Mouse (Mus musculus) frontal cortex, postnatal 25 days (tissue): Measurements from ENCODE around the gene Igf1r.

ENCODE experiments used
- DNase-seq, 2 experiments: peaks; one replicate each; pipeline ENCODE4 v3.0.0; 2022; ENCODE audit warnings: low spot score in 2 of 2

Gene Igf1r

DNA sequence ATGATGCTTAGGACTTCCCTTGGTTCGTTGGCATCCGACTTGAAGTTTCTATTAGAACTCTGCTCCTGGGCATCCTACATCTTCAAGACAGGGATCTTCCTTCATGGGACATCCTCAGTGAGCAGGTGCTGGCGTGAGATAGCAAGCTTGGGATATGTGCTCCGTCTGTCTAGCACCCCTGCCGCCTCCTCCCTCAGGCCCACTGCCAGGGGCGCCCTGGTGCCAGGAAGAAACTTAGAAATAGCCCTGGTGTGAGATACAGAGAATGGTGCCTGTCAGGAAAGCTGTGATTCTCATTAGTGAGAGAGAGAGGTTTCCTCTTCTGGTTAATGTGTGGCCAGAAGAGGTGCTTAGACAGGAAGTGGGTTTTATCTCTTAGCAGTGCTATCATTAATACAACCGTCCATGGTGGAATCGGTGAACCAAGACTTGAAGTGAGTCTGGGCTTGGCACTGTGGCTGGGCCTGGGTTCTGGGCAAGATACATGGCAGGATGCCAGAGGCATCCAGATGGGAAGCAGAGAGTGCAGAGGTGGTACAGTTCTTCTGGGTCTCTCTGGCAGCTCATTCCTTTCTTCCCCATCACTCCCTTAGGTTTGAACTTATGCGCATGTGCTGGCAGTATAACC is 272.9 kb downstream of the Igf1r start:
- DNase-seq: peak in 1 of 2 experiments; percentile 23

DNA sequence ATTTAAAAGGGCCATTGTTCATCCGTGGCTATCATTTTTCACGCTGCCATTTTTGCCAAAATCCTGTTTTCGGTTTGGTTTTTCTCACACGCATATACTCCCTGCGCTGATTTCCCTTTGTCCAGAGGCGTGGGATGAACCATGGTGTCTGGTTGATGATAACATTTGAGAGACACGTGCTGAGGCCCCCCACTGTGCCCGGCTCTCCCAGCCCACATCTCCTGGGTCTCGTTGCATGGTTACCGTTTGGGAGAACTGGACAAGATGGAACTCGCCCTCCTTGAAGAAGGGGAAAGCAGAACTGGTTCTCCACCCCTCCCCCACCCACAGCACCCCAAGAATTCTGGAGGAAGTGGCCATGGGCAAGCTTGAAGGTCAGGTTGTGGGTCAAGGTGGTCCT is 274.4 kb downstream of the Igf1r start:
- DNase-seq: no peak

- no peak for DNase-seq
Measured at GRCm38 (mm10) chr7:68227621-68228020, 275.0 kb downstream of the Igf1r start.

GRCm38 (mm10) chr7:68228491-68228890 is 275.9 kb downstream of the Igf1r start:
- no peak for DNase-seq

- no peak for DNase-seq
Measured at GRCm38 (mm10) chr7:68230831-68231230, 278.2 kb downstream of the Igf1r start.

DNA sequence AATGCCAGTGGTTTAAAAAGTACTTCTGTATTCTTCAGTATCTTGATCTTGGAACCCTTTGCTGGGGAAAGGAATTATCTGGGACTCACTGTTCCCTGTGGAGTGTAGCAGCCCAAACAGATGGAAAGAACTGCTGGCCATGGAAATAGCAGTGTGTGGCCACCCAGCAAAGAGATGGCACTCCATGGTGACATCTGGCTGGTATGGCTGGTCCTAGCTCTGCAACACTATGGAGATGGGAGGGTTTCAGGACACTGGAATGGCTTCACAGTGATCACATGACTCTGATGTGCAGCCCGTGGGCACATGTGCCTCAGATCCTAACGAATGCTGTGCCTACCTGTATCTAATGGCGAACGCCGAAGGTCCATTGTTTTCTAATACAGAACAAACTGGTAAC is 279.9 kb downstream of the Igf1r start:
- no peak for DNase-seq

GRCm38 (mm10) chr7:68233619-68234223 is 281.1 kb downstream of the Igf1r start:
- no peak for DNase-seq

DNA sequence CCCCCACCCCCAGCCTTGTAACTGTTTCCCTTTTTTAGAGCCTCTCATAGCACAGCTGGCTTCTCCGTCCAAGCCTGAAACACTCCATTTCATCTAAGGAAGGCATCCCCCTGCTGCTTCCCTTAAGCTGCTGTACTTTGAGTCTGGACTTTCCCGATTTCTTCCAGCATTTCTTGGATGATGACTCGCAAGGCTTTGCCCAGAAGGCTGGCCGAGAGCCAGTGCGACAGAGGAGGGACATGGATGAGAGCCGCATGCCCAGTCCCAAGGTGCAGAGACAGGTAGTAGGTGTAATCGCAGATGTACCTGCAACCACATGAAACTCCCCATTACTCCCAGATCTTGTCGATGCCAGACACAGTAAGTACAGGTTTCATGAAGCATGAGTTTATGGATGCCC is 284.2 kb downstream of the Igf1r start:
- no peak for DNase-seq

- DNase-seq: no peak
Measured at GRCm38 (mm10) chr7:68239220-68239827, 286.7 kb downstream of the Igf1r start.

DNA sequence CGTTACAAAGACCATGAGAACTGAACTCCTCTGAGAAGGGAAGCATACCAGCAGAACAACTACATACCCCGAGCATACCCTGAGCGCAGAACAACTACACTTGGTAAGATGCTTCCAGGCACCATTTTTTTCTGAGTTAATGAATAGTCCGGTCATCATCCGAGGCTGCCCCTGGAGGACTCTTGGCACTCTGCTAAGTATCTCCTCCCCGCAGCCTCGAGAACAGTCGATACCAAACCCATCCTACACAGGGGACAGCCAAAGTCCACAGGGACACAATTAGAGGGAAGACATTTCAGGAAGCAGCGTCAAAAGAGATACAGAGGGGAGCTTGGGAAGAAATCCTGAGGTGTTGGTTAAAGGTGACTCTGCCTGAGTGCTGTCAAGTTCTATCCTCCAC is 288.6 kb downstream of the Igf1r start:
- no peak for DNase-seq

GRCm38 (mm10) chr7:68245681-68246080 is 293.1 kb downstream of the Igf1r start:
- no peak for DNase-seq

DNA sequence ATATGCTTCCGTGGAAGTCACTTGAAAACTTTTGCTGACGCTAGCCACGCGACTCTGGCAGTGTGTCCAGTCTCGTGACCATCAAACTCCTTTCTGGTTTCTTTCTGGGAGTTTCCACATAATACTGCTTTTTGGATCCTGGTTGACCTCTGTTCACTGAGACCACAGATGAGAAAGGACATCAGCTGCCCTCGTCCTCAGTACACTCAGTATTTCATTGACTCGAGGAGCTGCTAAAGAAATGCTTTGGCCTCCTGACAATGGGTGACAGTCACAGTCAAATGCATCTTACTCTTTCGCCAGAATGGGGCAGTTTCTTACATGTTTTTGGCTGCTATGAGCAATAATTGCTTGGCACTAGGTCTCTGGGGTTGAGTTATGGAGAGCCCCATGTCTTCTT is 293.6 kb downstream of the Igf1r start:
- DNase-seq: no peak

GRCm38 (mm10) chr7:68250411-68250810 is 297.8 kb downstream of the Igf1r start:
- no peak for DNase-seq

DNA sequence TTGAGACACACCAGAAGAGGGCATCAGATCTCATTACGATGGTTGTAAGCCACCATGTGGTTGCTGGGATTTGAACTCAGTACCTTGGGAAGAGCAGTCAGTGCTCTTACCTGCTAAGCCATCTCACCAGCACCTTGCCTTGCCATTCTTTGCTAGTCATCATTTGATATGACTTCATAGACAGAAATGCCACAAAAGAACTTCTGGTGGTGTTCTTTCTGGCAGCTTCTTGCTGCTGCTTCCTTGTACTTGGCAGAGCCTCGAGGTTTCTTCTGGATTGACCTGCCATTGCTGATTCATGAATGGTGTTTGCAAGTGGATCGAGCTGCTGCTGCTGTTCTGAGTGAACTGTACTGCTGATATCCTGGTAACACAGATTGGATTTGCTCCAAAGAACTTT is 298.3 kb downstream of the Igf1r start:
- DNase-seq: no peak

GRCm38 (mm10) chr7:68257767-68258166 is 305.1 kb downstream of the Igf1r start:
- DNase-seq: no peak

- DNase-seq: no peak
Measured at GRCm38 (mm10) chr7:68258326-68259150, 305.9 kb downstream of the Igf1r start.

DNA sequence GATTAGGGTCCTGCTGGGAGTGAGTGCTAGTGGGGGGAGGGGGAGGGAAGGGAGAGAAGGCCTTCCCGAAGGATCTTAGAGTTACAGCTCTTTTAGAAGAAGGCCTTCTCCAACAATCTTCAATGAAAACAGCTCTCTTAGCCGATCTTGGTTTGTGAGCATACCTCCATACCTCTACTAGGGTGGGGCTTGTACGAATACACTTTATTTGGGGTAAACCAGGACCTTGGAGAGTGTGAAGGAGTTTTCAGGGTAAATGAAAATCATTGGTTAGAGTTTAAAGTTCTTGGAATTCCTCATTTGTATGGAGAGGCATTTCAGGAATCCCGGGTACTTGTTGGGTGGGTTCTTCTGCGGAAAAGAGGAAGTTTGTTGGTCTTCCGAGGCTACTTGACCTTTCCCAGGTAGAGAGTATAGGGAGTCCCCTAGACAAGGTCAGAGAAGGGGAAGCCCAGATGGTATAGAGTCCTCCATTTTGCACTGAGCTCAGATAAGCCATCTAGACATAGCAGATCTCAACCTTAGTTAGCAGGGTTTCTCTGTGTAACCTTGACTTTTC is 307.0 kb downstream of the Igf1r start:
- no peak for DNase-seq

GRCm38 (mm10) chr7:68262612-68263200 is 310.1 kb downstream of the Igf1r start:
- no peak for DNase-seq

DNA sequence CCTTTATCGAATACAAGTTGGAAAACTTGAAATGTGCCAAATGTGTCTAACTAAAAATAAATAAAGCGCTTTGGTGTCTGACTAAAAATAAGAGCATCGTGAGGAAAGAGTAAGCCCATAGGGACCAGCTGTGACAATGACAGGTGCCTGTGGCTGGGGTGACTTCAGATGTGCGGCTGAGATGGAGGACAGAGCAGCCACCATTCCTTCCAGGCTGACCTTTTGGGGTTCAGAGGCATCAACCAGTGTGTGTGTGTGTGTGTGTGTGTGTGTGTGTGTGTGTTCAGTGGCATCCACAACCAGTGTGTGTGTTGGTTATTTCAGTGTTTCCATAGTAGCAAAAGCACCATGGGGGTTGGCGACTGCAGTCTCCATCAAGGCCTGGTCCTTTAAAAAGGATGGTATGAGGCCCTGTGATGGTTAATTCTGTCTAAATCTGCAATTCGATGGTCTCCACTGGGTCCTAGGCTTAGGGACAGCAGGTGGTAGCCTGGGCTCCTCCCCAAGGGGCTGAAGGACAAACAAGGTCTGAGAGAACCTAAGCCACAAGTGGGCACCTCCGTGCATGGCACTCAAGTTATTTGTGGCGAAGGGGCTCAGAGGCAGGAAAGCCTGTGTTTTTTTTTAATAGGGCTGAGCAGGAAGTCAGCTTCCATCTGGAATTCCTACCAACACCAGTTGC is 310.9 kb downstream of the Igf1r start:
- DNase-seq: no peak

DNA sequence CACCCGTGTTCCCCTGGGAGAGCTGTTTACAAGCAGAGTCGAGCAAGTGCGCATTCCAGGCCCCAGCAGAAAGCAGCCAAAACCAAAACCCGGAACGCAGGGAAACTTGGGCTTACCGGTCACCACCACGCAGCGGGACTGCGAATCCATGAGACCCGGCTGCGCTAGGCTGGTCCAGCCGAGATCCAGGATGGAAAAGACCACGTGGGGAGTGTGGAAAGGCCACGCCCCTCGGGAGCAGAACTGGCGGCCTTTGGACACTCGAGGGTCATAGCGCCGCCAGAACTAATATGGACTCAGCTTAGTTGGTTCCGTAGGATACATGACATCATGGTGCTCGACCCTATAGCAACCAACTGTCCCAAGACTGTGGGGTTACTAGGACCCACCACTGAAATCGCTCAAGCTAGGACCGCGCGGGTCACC is 311.4 kb downstream of the Igf1r start, which contains the start of gene Pgpep1l:
TSS of gene Pgpep1l (minus strand) at position 206 of the 426 bp plus-strand sequence.
- DNase-seq: peak in 1 of 2 experiments; percentile 23

DNA sequence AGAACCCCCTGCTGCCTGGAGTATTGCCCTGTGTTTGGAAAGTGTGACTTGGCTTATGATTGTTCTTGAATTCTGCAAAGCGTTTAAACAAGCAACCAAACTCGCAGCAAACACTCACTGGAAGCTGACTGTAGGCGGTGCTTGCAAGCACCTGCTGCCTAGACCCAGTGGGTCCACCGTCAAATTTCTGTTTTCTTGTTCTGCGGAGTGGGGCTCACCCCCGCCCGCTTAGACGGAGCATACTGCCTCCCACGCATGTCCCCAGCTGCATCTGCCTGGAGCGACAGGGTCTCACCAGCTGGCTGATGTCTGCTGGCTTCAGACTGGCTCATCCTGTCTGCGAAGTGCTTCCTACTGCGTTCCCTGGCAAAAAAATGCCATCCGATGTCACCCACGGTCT is 311.9 kb downstream of the Igf1r start:
- peak; percentile 44 to 53 for DNase-seq
